Mouse (Mus musculus) lung, postnatal 0 days (tissue): Measurements from ENCODE around the gene Pck2. TPM values are rescaled to one million over a fixed set of nuclear protein-coding genes. Genes with fewer than 3 reads are reported as not detected.

Source experiments
- ATAC-seq: fragments of 200-750 bp; cut with Nextera tagmentation; 2 replicates; pipeline ENCODE4 v1.8.0; 2017; ENCODE audit warnings: moderate library complexity
- DNase-seq: peaks from one replicate; pipeline ENCODE4 v3.0.0-alpha.2; 2016; ENCODE audit warnings: low spot score
- H3K27ac ChIP-seq: fragments of 300-500 bp; sonication (generic); 2 replicates; pipeline ENCODE4 v1.5.1; 2014; ENCODE audit warnings: antibody characterized with exemption, mild to moderate bottlenecking, low read length, mixed read lengths
- H3K27me3 ChIP-seq: fragments of 300-500 bp; sonication (generic); replicated peaks from 2 replicates; pipeline ENCODE4 v1.6.1; 2014; ENCODE audit warnings: low read length, mixed read lengths; ENCODE audit not compliant: insufficient read depth
- H3K36me3 ChIP-seq: fragments of 300-500 bp; sonication (generic); 2 replicates; pipeline ENCODE4 v1.6.1; 2014; ENCODE audit warnings: low read length, mixed read lengths; ENCODE audit not compliant: insufficient read depth
- H3K4me1 ChIP-seq: fragments of 300-500 bp; sonication (generic); 2 replicates; pipeline ENCODE4 v1.6.1; 2014; ENCODE audit warnings: antibody characterized with exemption, low read depth, low read length, mixed read lengths; ENCODE audit not compliant: insufficient read depth
- H3K4me2 ChIP-seq: fragments of 300-500 bp; sonication (generic); replicated peaks from 2 replicates; pipeline ENCODE4 v1.6.1; 2014; ENCODE audit warnings: low read depth, mild to moderate bottlenecking, low read length, moderate library complexity, mixed read lengths
- H3K4me3 ChIP-seq: fragments of 300-500 bp; sonication (generic); 2 replicates; pipeline ENCODE4 v1.5.1; 2014; ENCODE audit warnings: low read depth, low read length
- H3K9ac ChIP-seq: fragments of 300-500 bp; sonication (generic); replicated peaks from 2 replicates; pipeline ENCODE4 v1.6.1; 2014; ENCODE audit warnings: low read depth, mild to moderate bottlenecking
- H3K9me3 ChIP-seq: fragments of 300-500 bp; sonication (generic); 2 replicates; pipeline ENCODE4 v1.6.1; 2016; ENCODE audit warnings: low read length, mixed read lengths
- CTCF ChIP-seq: IDR thresholded peaks from 2 replicates; pipeline ENCODE4 v1.5.1; 2016; ENCODE audit warnings: antibody characterized with exemption, mild to moderate bottlenecking
- EP300 ChIP-seq: IDR thresholded peaks from 2 replicates; pipeline ENCODE4 v1.6.1; 2016; ENCODE audit warnings: antibody characterized with exemption, mild to moderate bottlenecking, control low read depth
- WGBS: fragments of 180-500 bp; shearing (Covaris S2); extraction: QIAGEN DNeasy Blood & Tissue Kit; methylation state at CpG from one replicate; pipeline ENCODE4 v1.1.7; 2014; 5-methylcytosine and 5-hydroxymethylcytosine counted together
- polyA plus RNA-seq: library from polyadenylated mRNA; unstranded; fragments of >200 nt; fragmentation: Nextera tagmentation; extraction: Ambion mirVana; gene quantifications from 2 replicates; pipeline ENCODE4 v1.2.1, GENCODE M21; 2015

Gene Pck2
- polyA plus RNA-seq, 1 experiment from 2014 or later: 37.4 TPM

- DNase-seq (peak; percentile 95), ATAC-seq (no peak)
- H3K9me3 ChIP-seq: no peaks in the 10 kb centered on the region
- TF ChIP-seq EP300 (peak; percentile 55), CTCF (peak; percentile 96)
- H3K4me1 ChIP-seq: peaks cover 7% of the 10 kb centered on the region; the same call in 1 of the 2 replicates
- H3K9ac ChIP-seq: no peak overlapping the region
- no peak overlapping the region for H3K4me3 ChIP-seq
- 20% methylated on average over 5 of the region's 5 CpGs for WGBS
- H3K4me2 ChIP-seq: no peak overlapping the region
- no peaks in the 10 kb centered on the region for H3K27me3 ChIP-seq
- H3K36me3 ChIP-seq: no peaks in the 10 kb centered on the region
- H3K27ac ChIP-seq: peak overlapping the region; percentile 58
Measured at GRCm38 (mm10) chr14:55557003-55557402, 16.9 kb downstream of the Pck2 start.

- DNase-seq (peak; percentile 21), ATAC-seq (no peak)
- no peak overlapping the region for H3K4me3 ChIP-seq
- H3K4me2 ChIP-seq: no peak overlapping the region
- H3K9me3 ChIP-seq: no peaks in the 10 kb centered on the region
- no peaks in the 10 kb centered on the region for H3K27me3 ChIP-seq
- peak overlapping the region; percentile 58 for H3K27ac ChIP-seq
- H3K4me1 ChIP-seq: peaks cover 7% of the 10 kb centered on the region; the same call in 1 of the 2 replicates
- WGBS: 79% methylated on average over 3 of the region's 3 CpGs
- H3K9ac ChIP-seq: no peak overlapping the region
- TF ChIP-seq EP300: no peak
- TF ChIP-seq CTCF: no peak
- no peaks in the 10 kb centered on the region for H3K36me3 ChIP-seq
Measured at GRCm38 (mm10) chr14:55557587-55557986, 17.5 kb downstream of the Pck2 start.

- TF ChIP-seq EP300: no peak
- no peak for TF ChIP-seq CTCF
- H3K27me3 ChIP-seq: no peaks in the 10 kb centered on the region
- peak overlapping the region; percentile 99 for H3K27ac ChIP-seq
- DNase-seq (peak; percentile 38), ATAC-seq (no peak)
- no peaks in the 10 kb centered on the region for H3K36me3 ChIP-seq
- H3K4me1 ChIP-seq: peaks cover 7% of the 10 kb centered on the region; the same call in 1 of the 2 replicates
- peak overlapping the region; percentile 58; the same call in 1 of the 2 replicates for H3K4me3 ChIP-seq
- no peaks in the 10 kb centered on the region for H3K9me3 ChIP-seq
- peak overlapping the region; percentile 60; the same call in 1 of the 2 replicates for H3K9ac ChIP-seq
- WGBS: 47% methylated on average over 6 of the region's 6 CpGs
- peak overlapping the region; percentile 52 for H3K4me2 ChIP-seq
Measured at GRCm38 (mm10) chr14:55558740-55559448, 18.8 kb downstream of the Pck2 start.

GRCm38 (mm10) chr14:55559799-55560201 lies 19.7 kb downstream of the Pck2 start, which contains the start of gene Dcaf11:
Gene Dcaf11, plus strand, starts transcription at chr14:55560006.
- H3K27ac ChIP-seq: peak within 1 kb of the TSS; percentile 99
- H3K9me3 ChIP-seq: no peaks in the 10 kb centered on the region
- H3K36me3 ChIP-seq: peaks cover 6% of the 10 kb centered on the region; the same call in 1 of the 2 replicates
- TF ChIP-seq EP300: no peak; the same call in 1 of the 2 replicates
- peak; percentile 60 for TF ChIP-seq CTCF
- peak within 1 kb of the TSS; percentile 60 for H3K9ac ChIP-seq
- peak; percentile 78 for ATAC-seq
- under 1% methylated on average over 27 of the region's 27 CpGs for WGBS
- DNase-seq: peak; percentile 97
- H3K27me3 ChIP-seq: no peaks in the 10 kb centered on the region
- peak within 1 kb of the TSS; percentile 58 for H3K4me3 ChIP-seq
- H3K4me2 ChIP-seq: peak within 1 kb of the TSS; percentile 86
- H3K4me1 ChIP-seq: peaks cover 7% of the 10 kb centered on the region; the same call in 1 of the 2 replicates

- Histone ChIP-seq H3K4me2 (peak within 1 kb of the TSS; percentile 86), H3K4me3 (peak within 1 kb of the TSS; percentile 58), H3K9me3 (no peaks in the 10 kb centered on the region), H3K36me3 (peaks cover 13% of the 10 kb centered on the region; the same call in 1 of the 2 replicates), H3K9ac (peak within 1 kb of the TSS; percentile 71), H3K27ac (peak within 1 kb of the TSS; percentile 99), H3K27me3 (no peaks in the 10 kb centered on the region), H3K4me1 (peaks cover 7% of the 10 kb centered on the region; the same call in 1 of the 2 replicates)
- ATAC-seq (peak; percentile 92), DNase-seq (peak; percentile 99)
- TF ChIP-seq CTCF (peak; percentile 31), EP300 (peak; percentile 92)
- WGBS: 1% methylated on average over 51 of the region's 51 CpGs
Measured at GRCm38 (mm10) chr14:55560202-55561073, 20.4 kb downstream of the Pck2 start, which contains the start of gene A730061H03Rik. Gene A730061H03Rik, minus strand, starts transcription at chr14:55560406.
